Mouse (Mus musculus): ENCODE results near the gene Tagln2.

DNA sequence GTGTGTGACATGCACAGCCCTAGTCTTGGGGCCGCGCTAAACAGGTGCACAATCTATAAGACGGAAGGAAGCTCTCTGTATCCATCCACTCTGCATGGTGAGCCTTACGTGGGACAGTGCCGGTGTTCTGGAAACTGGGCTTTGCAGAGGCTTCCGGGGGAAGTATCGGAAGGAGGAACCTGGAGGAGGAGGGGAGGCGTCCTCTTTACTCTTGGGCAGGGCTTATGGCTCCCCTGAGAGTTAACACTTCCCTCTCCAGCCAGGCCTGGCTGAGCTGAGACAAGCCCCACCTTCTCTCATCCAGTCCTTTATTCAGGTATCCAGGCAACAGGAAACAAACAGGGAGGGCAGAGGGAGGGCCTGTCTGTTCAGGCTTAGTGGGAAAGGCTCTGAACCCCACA is 50.7 kb downstream of the Tagln2 start:
- TF ChIP-seq CTCF (conservative IDR thresholded peaks at IDR 0.05; ENCODE audit: low read length) (no peak), POU5F1 (IDR thresholded peaks at IDR 0.05; ENCODE audit: borderline replicate concordance, low read length) (no peak), NANOG (IDR thresholded peaks at IDR 0.05; ENCODE audit: borderline replicate concordance, low read length) (no peak)
